Mouse (Mus musculus): ENCODE results near the gene Zfp426. TPM values are rescaled to one million over a fixed set of nuclear protein-coding genes. Genes with fewer than 3 reads are reported as not detected.

The Zfp426 gene
- total and polyA plus RNA-seq, 2 experiments from 2014 or later = 22.0 to 51.8 TPM

DNA sequence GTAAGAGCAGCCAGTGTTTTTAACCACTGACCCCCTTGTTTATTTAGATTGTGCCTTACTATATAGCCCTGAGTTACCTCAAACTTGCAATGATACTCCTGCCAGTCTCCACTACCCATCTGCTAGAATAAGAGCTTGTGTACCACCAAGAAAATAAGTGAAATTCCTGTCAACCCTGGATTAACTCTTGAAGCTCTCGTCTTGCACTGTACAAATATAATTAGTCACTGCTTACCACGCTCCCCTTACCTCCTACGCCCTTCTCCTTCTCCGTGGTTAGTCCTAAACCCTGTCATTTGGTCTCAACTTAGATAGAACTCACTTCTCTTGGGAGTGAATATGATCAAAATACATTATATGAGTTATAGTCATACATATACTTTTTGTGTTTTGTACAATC is 26.2 kb upstream of the Zfp426 start:
- no peak for TF ChIP-seq CTCF (IDR thresholded peaks at IDR 0.05; ENCODE audit: low read depth)
- Histone ChIP-seq H3K36me3 (ENCODE audit: insufficient read depth) (peaks cover 26% of the 10 kb centered on the region), H3K27ac (ENCODE audit: low read depth, low read length) (no peak overlapping the region), H3K4me2 (ENCODE audit: low read depth) (no peak overlapping the region; the same call in 1 of the 2 replicates), H3K27me3 (ENCODE audit: insufficient read depth, low read length) (no peaks in the 10 kb centered on the region), H3K4me1 (ENCODE audit: insufficient read depth) (peaks cover 26% of the 10 kb centered on the region), H3K4me3 (ENCODE audit: low read depth, low read length) (no peak overlapping the region), H3K9me3 (ENCODE audit: low read length) (no peaks in the 10 kb centered on the region), H3K9ac (no peak overlapping the region)
- DNase-seq = no peak
- WGBS = 86% methylated on average over 4 of the region's 4 CpGs
- ATAC-seq = no peak

GRCm38 (mm10) chr9:20517727-20518126 is 25.2 kb upstream of the Zfp426 start:
- no peak for DNase-seq
- H3K36me3 ChIP-seq (ENCODE audit: insufficient read depth) = peaks cover 29% of the 10 kb centered on the region
- H3K4me3 ChIP-seq (ENCODE audit: low read depth, low read length) = no peak overlapping the region
- no peak overlapping the region for H3K9ac ChIP-seq
- 95% methylated on average over 1 of the region's 1 CpGs for WGBS
- peaks cover 26% of the 10 kb centered on the region for H3K4me1 ChIP-seq (ENCODE audit: insufficient read depth)
- H3K27ac ChIP-seq (ENCODE audit: low read depth, low read length) = no peak overlapping the region
- H3K4me2 ChIP-seq (ENCODE audit: low read depth) = no peak overlapping the region
- H3K9me3 ChIP-seq (ENCODE audit: low read length) = no peaks in the 10 kb centered on the region
- TF ChIP-seq CTCF (IDR thresholded peaks at IDR 0.05; ENCODE audit: low read depth) = no peak
- no peaks in the 10 kb centered on the region for H3K27me3 ChIP-seq (ENCODE audit: insufficient read depth, low read length)
- no peak for ATAC-seq

DNA sequence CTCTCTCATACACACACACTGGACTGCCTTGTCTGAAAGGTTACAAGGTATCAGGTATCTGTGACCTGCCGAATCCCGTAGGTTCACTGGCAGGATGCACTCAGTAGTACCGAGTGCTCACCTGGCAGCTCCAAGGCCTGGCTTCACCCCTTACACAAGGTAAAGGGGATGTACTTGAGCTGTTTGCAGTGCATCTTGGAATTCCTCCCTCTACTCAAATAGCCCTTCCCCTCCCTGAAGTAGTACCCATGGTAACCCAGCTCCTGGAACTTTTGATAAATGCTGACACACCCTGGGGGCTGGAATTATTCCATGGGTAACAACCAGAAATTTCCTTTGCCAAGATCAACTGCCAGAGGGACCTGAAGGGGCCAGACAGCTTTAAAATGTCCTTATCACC is 21.5 kb upstream of the Zfp426 start:
- no peak overlapping the region for H3K27ac ChIP-seq (ENCODE audit: low read depth, low read length)
- H3K9ac ChIP-seq = no peak overlapping the region
- ATAC-seq = no peak
- H3K9me3 ChIP-seq (ENCODE audit: low read length) = no peaks in the 10 kb centered on the region
- H3K4me3 ChIP-seq (ENCODE audit: low read depth, low read length) = no peak overlapping the region
- WGBS = 94% methylated on average over 3 of the region's 3 CpGs
- TF ChIP-seq CTCF (IDR thresholded peaks at IDR 0.05; ENCODE audit: low read depth) = no peak
- H3K4me2 ChIP-seq (ENCODE audit: low read depth) = no peak overlapping the region
- peaks cover 10% of the 10 kb centered on the region for H3K4me1 ChIP-seq (ENCODE audit: insufficient read depth)
- no peak for DNase-seq
- H3K36me3 ChIP-seq (ENCODE audit: insufficient read depth) = peaks cover 35% of the 10 kb centered on the region
- H3K27me3 ChIP-seq (ENCODE audit: insufficient read depth, low read length) = no peaks in the 10 kb centered on the region

- no peaks in the 10 kb centered on the region for H3K4me1 ChIP-seq (ENCODE audit: insufficient read depth)
- H3K9ac ChIP-seq = no peak overlapping the region
- no peak for TF ChIP-seq CTCF (IDR thresholded peaks at IDR 0.05; ENCODE audit: low read depth)
- H3K27ac ChIP-seq (ENCODE audit: low read depth, low read length) = no peak overlapping the region
- ATAC-seq = no peak
- no peaks in the 10 kb centered on the region for H3K27me3 ChIP-seq (ENCODE audit: insufficient read depth, low read length)
- peaks cover 31% of the 10 kb centered on the region for H3K36me3 ChIP-seq (ENCODE audit: insufficient read depth)
- H3K4me2 ChIP-seq (ENCODE audit: low read depth) = no peak overlapping the region
- H3K4me3 ChIP-seq (ENCODE audit: low read depth, low read length) = no peak overlapping the region
- DNase-seq = no peak
- WGBS = 88% methylated on average over 8 of the region's 8 CpGs
- no peaks in the 10 kb centered on the region for H3K9me3 ChIP-seq (ENCODE audit: low read length)
Measured at GRCm38 (mm10) chr9:20512714-20513113, 20.2 kb upstream of the Zfp426 start.

DNA sequence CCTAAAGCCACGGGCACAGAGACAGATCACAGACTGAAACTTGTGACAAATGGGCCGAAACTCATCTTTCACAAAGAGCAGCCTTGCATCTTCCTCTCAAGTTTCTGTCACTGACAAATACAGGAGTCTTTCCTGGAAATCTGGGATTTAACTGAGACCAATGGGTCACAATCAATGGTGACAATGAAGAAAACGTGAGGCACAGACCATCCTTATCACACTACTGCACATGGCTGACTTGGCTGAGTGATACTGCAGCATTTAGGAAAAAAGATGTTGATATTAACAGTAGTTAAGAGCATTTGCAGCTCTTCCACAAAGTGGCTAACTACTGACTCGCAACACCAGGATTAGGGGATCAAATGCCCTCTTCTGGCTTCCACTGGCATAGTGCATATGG is 19.1 kb upstream of the Zfp426 start:
- H3K4me1 ChIP-seq (ENCODE audit: insufficient read depth) = no peaks in the 10 kb centered on the region
- no peak for DNase-seq
- H3K36me3 ChIP-seq (ENCODE audit: insufficient read depth) = peaks cover 40% of the 10 kb centered on the region
- no peak for TF ChIP-seq CTCF (IDR thresholded peaks at IDR 0.05; ENCODE audit: low read depth)
- ATAC-seq = no peak
- WGBS = 86% methylated on average over 4 of the region's 4 CpGs
- H3K9ac ChIP-seq = no peak overlapping the region
- H3K27me3 ChIP-seq (ENCODE audit: insufficient read depth, low read length) = no peaks in the 10 kb centered on the region
- no peak overlapping the region for H3K4me3 ChIP-seq (ENCODE audit: low read depth, low read length)
- H3K4me2 ChIP-seq (ENCODE audit: low read depth) = no peak overlapping the region
- no peak overlapping the region for H3K27ac ChIP-seq (ENCODE audit: low read depth, low read length)
- H3K9me3 ChIP-seq (ENCODE audit: low read length) = no peaks in the 10 kb centered on the region

GRCm38 (mm10) chr9:20510346-20510745 is 17.8 kb upstream of the Zfp426 start:
- H3K36me3 ChIP-seq (ENCODE audit: insufficient read depth) = peaks cover 43% of the 10 kb centered on the region
- H3K4me3 ChIP-seq (ENCODE audit: low read depth, low read length) = no peak overlapping the region
- no peak overlapping the region for H3K4me2 ChIP-seq (ENCODE audit: low read depth)
- no peak for TF ChIP-seq CTCF (IDR thresholded peaks at IDR 0.05; ENCODE audit: low read depth)
- DNase-seq (no peak), ATAC-seq (no peak)
- H3K9ac ChIP-seq = no peak overlapping the region
- H3K9me3 ChIP-seq (ENCODE audit: low read length) = no peaks in the 10 kb centered on the region
- H3K27ac ChIP-seq (ENCODE audit: low read depth, low read length) = no peak overlapping the region
- no peaks in the 10 kb centered on the region for H3K27me3 ChIP-seq (ENCODE audit: insufficient read depth, low read length)
- 58% methylated on average over 1 of the region's 1 CpGs for WGBS
- H3K4me1 ChIP-seq (ENCODE audit: insufficient read depth) = no peaks in the 10 kb centered on the region

GRCm38 (mm10) chr9:20509676-20510075 is 17.1 kb upstream of the Zfp426 start:
- Histone ChIP-seq H3K4me2 (ENCODE audit: low read depth) (no peak overlapping the region), H3K9me3 (ENCODE audit: low read length) (no peaks in the 10 kb centered on the region), H3K27me3 (ENCODE audit: insufficient read depth, low read length) (no peaks in the 10 kb centered on the region), H3K4me1 (ENCODE audit: insufficient read depth) (no peaks in the 10 kb centered on the region), H3K4me3 (ENCODE audit: low read depth, low read length) (no peak overlapping the region), H3K27ac (ENCODE audit: low read depth, low read length) (no peak overlapping the region), H3K36me3 (ENCODE audit: insufficient read depth) (peaks cover 43% of the 10 kb centered on the region), H3K9ac (no peak overlapping the region)
- TF ChIP-seq CTCF (IDR thresholded peaks at IDR 0.05; ENCODE audit: low read depth) = no peak
- no peak for ATAC-seq
- no peak for DNase-seq
- WGBS = 75% methylated on average over 3 of the region's 3 CpGs

DNA sequence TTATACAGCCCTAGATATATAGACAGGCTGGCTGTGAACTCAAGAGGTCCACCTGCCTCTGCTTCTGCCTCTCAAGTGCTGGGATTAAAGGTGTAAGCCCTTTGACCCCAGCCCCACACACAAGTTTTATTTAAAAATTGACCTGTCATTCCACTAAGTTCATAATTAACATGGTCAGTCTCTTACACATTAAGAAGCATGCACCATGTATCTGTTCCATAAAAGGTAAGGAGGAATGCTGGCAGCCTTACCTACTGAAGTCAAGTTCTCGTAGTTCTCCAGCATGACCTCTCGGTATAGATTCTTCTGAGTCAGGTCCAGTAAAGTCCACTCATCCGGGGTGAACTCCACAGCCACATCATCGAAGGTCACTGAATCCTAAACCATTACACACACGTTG is 12.3 kb upstream of the Zfp426 start:
- Histone ChIP-seq H3K36me3 (ENCODE audit: insufficient read depth) (peaks cover 69% of the 10 kb centered on the region), H3K4me3 (ENCODE audit: low read depth, low read length) (no peak overlapping the region), H3K27me3 (ENCODE audit: insufficient read depth, low read length) (no peaks in the 10 kb centered on the region), H3K27ac (ENCODE audit: low read depth, low read length) (no peak overlapping the region), H3K9me3 (ENCODE audit: low read length) (no peaks in the 10 kb centered on the region), H3K4me1 (ENCODE audit: insufficient read depth) (no peaks in the 10 kb centered on the region), H3K9ac (no peak overlapping the region), H3K4me2 (ENCODE audit: low read depth) (no peak overlapping the region)
- TF ChIP-seq CTCF (IDR thresholded peaks at IDR 0.05; ENCODE audit: low read depth) = no peak
- DNase-seq = no peak
- 94% methylated on average over 5 of the region's 5 CpGs for WGBS
- ATAC-seq = no peak
